Mouse (Mus musculus) mesoderm, embryonic 11.5 days (tissue): ENCODE measurements around the gene Gm973.
A peak's percentile ranks its signal among the peaks of the same experiment; 100 is the strongest.

Source experiments
- DNase-seq: peaks from one replicate; pipeline ENCODE4 v3.0.0-alpha.2; 2012; ENCODE audit warnings: low read depth, low spot score

Gm973 gene

GRCm38 (mm10) chr1:59491517-59491916, 24.5 kb upstream of the Gm973 start:
- no peak for DNase-seq

- no peak for DNase-seq
These were observed 23.6 kb upstream of the Gm973 start for GRCm38 (mm10) chr1:59492432-59492831.

DNA sequence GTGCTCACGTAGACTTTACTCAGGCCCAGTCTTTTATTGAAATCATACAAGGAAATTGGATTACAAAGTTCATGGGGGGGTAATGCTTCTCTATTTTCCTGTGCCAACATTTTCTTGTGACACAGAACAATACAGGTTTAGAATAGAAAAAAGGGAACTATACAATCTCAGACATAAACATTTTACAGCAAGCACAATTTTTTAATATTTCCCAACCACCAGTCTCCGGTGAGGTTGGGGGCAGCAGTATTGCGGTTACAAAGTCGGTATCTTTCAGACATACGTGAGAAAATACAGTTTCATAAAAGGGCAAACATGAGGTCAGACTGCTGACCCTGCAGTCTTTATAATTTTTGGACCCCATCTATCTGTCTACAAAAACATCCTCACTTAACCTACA, 20.1 kb upstream of the Gm973 start:
- no peak for DNase-seq

DNA sequence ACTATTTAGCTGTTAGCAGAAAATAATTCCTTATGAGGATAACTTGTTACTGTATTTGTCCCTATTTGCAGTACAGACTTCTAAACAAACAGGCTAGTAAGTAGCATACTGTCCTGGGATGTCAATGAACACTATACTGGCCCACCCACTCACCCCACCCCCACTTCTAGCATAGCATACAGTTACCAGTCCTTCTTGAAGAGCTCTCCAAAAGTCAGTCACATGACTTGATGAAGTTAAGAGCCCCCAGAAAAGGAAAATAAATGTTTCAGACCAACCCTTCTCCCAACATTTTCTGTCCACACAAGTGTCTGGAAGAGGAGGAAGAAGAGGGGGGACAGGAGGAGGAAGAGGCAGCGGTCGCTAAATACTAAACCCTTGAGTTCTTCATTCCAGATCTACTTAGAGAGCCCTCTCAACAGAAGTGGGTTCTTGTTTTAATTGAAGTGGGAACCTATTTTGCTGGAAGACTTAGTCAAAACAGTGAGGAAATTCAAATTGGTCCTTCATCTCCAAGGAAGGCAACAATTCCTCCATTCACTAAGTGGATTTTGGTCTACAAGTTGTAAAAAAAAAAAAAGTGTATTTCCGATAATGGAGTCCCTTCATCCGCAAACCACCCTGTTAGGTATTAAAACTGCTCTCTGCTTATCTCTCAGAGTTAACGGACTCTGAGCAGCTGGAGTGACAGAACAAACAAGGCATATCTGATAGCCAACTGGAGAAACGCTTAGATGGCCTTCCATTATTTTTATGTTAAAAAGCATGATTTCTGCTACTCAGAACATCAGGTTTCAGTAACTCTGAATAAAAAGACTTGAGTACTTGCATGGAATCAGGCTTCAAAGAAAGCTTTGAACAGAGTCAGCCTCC, 18.1 kb upstream of the Gm973 start:
- DNase-seq: no peak

DNA sequence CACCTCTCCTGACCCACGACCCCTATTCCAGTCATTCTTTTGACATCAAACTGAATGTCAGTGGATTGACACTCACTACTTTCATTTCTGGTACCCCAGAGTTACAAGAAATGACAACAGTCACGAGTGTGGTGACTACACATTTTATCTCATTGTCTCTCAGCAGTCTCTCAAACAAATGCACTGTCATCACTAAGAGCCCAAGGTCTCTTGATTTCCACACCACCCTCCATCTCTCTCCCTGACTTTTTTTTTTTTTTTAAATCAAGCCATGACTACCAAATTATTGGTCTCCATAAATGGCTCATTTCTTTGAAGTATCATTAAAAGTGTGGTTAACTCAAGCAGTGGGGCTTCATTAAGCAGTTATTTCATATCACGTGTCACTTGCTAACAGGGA, 16.7 kb upstream of the Gm973 start:
- DNase-seq: no peak

DNA sequence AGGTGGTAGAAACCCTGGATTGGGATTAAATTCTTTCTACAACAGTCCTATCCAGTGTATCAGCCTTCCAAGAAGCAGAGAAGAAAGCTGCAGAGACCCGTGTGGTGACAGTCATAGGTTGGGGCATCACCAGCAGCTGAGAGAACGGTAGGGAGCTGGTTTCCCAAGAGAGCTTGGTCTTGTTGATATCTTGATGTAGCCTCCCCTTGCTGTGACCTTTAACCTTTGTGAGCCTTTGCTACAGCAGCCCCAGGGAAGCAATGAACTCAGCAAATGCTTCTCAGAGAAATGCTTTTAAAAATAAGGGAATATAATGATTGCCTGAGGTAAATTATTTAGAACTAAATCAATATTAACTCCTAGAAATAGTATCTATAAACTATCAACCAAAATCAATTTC, 13.7 kb upstream of the Gm973 start:
- no peak for DNase-seq

DNA sequence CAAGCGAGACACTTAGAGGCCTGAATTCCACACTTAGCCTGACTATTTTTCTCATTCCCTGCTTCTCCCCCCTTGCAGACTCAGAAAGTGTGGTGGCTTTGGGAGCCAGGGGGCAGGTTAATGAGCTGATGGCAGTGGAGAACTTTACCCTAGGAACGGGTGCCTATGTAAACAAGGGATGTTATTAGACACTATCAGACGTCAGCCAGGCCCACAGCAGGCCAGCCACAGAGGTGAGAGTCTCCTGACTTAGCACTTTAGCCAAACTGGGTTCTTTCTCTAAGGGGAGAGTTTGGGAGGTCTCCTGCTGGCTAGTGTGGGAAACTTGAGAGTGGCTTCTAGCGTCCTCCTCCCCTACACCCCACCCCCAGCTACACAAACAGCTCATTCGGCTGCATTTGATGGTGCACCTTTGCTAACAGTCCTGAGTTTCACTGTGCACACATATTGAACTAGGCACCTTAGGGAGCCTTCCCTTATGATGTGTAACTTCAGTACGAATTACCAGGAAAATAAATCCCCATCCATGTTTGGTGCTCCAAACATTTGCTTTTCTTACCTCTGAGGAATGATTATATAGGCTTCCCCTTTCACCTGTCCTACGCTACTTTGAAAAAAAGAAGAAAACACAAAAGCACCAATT, 12.3 kb upstream of the Gm973 start:
- DNase-seq: no peak

GRCm38 (mm10) chr1:59504302-59504700, 11.8 kb upstream of the Gm973 start:
- DNase-seq: no peak

DNA sequence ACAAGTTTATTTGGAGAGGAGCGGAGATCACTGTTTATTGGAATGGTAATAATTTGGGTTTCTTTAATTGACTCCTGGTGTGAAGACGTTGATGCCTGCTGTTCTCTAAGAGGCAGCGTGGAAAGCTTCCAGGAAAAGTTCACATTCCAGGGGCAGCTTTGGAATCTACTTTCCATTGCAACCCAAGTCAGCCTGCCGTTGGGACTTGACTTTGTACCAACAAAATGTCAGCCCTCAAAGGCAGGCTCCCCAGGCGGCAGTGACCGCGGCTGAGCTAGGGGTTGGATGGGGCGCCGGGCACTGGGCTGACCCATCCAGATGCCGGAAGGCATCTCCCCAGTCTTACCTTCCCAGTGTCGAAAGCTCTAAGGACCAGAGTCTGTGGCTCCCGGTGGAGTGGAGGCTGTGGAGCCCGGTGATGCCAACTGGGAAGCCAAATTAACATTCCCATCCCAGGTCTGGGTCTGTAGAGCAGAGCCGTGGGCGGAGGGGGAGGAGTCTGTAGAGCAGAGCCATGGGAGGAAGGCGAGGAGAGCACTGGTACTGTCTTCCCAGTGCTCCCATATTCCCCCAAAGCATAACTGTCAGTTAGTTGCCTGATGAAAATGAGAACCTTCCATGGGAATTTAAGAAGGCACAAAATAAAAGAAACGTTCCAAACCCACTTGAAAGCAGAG, 7.5 kb upstream of the Gm973 start:
- no peak for DNase-seq

DNA sequence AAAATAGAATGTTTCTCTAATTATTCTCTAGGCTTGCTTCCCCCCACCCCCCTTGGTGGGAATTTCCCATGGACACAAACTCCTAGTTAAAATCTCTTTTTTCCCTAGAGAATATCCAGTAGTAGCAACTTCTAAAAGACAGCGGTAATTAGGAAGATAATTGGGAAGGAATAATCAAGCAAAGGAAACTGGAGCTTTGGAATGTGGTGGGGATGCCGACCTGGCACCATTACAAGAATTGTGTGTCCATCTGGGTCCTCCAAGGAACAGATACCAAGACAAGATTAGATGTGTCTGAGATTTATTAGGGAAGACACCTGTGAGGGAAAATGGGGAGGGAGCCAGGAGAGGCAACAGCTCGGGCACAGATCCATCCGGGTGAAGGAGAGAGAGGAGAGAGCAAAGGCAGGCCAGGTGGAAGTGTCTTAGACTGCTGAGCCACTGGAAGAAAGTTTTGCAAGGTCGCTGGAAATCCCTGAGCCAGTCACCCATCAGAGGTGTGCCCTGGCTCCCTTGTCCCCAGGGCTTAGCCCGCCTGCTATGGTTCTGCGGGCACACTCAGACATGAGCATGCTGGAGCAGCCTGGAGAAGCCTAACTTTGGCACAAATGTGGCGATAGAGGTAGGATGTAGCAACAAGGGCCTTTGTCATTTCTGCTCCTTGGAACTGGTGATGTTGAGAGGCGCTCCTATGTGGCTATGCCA, 4.3 kb upstream of the Gm973 start:
- no peak for DNase-seq

GRCm38 (mm10) chr1:59520226-59520837, 4.3 kb downstream of the Gm973 start:
- peak; percentile 53 for DNase-seq

DNA sequence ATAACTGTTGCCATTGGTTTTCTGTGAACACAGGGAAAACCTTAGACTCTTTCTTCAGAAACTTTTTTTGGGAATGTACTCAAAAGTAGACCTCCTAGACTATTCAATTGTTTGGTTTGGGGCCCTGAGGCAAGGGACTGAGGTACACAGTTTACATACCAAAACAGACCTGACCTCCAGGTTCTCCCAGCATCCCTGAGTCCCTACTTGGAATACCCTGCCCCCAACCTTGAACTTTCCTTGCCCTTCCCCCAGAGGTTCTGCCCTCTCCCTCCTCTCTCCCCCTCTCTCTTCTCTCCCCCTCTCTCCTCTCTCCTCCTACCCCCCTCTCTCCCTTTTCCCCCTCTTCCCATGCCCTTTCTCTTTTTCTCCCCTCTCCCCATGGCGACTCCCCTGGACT, 6.4 kb downstream of the Gm973 start:
- no peak for DNase-seq

DNA sequence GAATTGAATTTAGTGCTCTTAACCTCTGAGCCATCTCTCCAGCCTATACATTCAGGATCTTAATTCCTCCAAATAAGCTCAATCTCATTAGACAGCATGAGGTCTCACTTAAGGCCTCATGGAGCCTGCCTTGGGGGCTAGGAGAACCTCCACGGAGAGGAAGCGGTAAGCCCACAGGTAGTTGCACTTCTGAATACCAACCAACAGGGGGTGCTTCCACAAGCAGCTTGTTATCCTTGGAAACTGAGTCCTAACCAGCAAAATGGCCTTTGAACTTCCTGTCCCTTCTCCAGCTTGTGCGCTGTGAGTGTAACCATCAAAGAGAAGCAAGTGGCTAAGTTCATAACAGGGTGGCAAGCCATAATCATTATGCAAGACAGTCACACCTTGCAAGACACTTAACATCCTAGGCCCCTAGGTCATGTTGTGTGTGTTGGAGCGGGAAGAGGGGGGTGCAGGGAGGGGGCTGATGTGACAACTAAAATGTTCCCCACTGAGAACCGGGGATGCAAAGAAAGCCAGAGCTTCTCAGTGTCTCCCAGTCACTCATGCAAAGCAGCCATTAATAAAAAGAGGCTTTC, 7.4 kb downstream of the Gm973 start:
- DNase-seq: no peak

- DNase-seq: peak; percentile 33
These were observed 8.0 kb downstream of the Gm973 start for GRCm38 (mm10) chr1:59524071-59524470.

GRCm38 (mm10) chr1:59524759-59525158, 8.7 kb downstream of the Gm973 start:
- no peak for DNase-seq

DNA sequence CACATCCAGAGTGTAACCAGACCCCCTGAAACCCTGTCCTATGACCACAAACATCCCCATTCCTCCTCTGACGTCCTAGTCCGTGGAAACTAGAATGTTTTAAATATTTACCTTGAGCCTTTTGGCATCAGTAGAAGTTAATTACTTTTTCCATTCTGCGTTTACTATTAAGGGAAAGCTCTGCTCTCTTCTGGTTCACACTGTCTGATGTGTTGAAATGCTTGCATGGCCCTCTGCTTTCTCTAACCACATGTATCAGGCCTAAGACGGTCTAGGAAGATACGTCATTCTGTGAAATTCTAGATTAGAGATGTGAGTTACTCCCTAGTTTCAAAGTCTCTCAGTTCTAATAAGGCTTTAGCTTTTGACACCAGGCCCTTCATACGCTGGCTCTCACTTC, 11.2 kb downstream of the Gm973 start:
- no peak for DNase-seq

- no peak for DNase-seq
These were observed 19.1 kb downstream of the Gm973 start for GRCm38 (mm10) chr1:59534976-59535810.

DNA sequence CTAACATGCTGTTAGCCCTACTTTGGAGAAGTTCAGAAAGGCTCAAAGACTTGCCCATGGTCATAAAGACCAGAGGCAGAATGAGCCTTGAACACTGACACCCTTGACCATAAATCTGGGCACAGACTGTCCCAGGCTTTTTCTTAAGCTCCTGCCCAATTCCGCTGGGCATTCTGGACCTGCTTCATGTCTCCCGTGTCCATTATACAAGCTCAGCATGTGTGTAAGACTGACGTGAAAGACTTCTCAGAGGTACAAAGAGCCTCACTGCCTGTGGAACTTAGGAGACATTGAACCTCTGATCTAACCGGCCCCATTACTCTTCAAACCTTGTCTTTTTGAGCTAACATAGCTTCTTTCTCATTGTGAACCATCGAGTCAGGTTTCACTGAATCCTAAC, 22.3 kb downstream of the Gm973 start:
- DNase-seq: no peak

DNA sequence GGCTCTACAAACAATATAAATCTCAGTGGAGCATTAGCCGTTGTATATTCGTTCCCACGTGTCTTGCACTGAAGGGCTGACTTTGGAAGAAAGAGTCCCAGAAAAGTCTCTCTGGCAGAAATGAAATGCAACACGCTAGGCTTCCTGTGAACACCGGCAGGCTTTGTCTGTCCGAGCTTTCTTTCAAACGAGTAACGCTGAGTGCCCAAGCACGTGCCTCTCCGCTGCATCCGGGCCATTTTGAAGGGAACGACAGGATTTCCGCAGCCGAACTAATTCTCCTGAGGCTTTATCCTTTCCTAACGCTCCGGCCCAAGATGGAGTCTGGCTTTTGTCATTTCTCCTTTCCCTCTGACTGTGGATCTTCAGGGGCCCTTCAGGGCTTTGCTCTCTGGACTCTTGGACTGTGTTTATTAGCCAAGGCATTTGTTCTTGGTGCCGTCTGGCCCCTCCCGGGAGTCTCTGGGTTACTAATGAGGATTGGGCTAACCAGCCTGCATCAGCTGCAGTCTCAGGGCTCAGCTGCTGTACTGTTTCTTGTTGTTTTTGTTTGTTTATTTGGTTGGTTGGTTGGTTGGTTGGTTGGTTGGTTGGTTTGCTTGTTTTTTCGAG, 24.6 kb downstream of the Gm973 start:
- no peak for DNase-seq
